Mouse (Mus musculus): ENCODE measurements around the gene Mast4. TPM values are rescaled to one million over a fixed set of nuclear protein-coding genes. Genes with fewer than 3 reads are reported as not detected.

Gene Mast4
- polyA plus RNA-seq, 1 experiment, result 10.4 TPM

- no peak for TF ChIP-seq CTCF (IDR thresholded peaks at IDR 0.05; ENCODE audit: borderline replicate concordance, control insufficient read depth, extremely low read depth, insufficient read depth, low read length, poor library complexity)
- TF ChIP-seq POLR2A (IDR thresholded peaks at IDR 0.05; ENCODE audit: control insufficient read depth, extremely low read depth, insufficient read depth, low read length, poor library complexity), result no peak
- Histone ChIP-seq H3K4me1 (replicated peaks; ENCODE audit: control insufficient read depth, insufficient read depth, low read length) (no peaks in the 10 kb centered on the region), H3K27me3 (ENCODE audit: control insufficient read depth, insufficient read depth, low read length) (no peaks in the 10 kb centered on the region), H3K27ac (ENCODE audit: control insufficient read depth, insufficient read depth, low read length) (no peak overlapping the region), H3K4me3 (ENCODE audit: control insufficient read depth, insufficient read depth, low read length) (no peak overlapping the region), H3K36me3 (ENCODE audit: control insufficient read depth, insufficient read depth, low read length) (no peaks in the 10 kb centered on the region)
- 60% methylated on average over 7 of the region's 7 CpGs for WGBS
- DNase-seq, result no peak
Measured at GRCm38 (mm10) chr13:103067581-103068166, 266.6 kb downstream of the Mast4 start.

GRCm38 (mm10) chr13:103065437-103065836 lies 268.9 kb downstream of the Mast4 start:
- no peak overlapping the region for H3K4me3 ChIP-seq (ENCODE audit: control insufficient read depth, insufficient read depth, low read length)
- H3K4me1 ChIP-seq (replicated peaks; ENCODE audit: control insufficient read depth, insufficient read depth, low read length), result no peaks in the 10 kb centered on the region
- DNase-seq, result no peak
- H3K27me3 ChIP-seq (ENCODE audit: control insufficient read depth, insufficient read depth, low read length), result no peaks in the 10 kb centered on the region
- no peak overlapping the region for H3K27ac ChIP-seq (ENCODE audit: control insufficient read depth, insufficient read depth, low read length)
- 16% methylated on average over 7 of the region's 7 CpGs for WGBS
- TF ChIP-seq CTCF (IDR thresholded peaks at IDR 0.05; ENCODE audit: borderline replicate concordance, control insufficient read depth, extremely low read depth, insufficient read depth, low read length, poor library complexity) (no peak), POLR2A (IDR thresholded peaks at IDR 0.05; ENCODE audit: control insufficient read depth, extremely low read depth, insufficient read depth, low read length, poor library complexity) (no peak)
- no peaks in the 10 kb centered on the region for H3K36me3 ChIP-seq (ENCODE audit: control insufficient read depth, insufficient read depth, low read length)

- no peak for TF ChIP-seq POLR2A (IDR thresholded peaks at IDR 0.05; ENCODE audit: control insufficient read depth, extremely low read depth, insufficient read depth, low read length, poor library complexity)
- TF ChIP-seq CTCF (IDR thresholded peaks at IDR 0.05; ENCODE audit: borderline replicate concordance, control insufficient read depth, extremely low read depth, insufficient read depth, low read length, poor library complexity), result no peak
- 94% methylated on average over 2 of the region's 2 CpGs for WGBS
- Histone ChIP-seq H3K36me3 (ENCODE audit: control insufficient read depth, insufficient read depth, low read length) (no peaks in the 10 kb centered on the region), H3K4me1 (replicated peaks; ENCODE audit: control insufficient read depth, insufficient read depth, low read length) (no peaks in the 10 kb centered on the region), H3K27me3 (ENCODE audit: control insufficient read depth, insufficient read depth, low read length) (no peaks in the 10 kb centered on the region), H3K27ac (ENCODE audit: control insufficient read depth, insufficient read depth, low read length) (no peak overlapping the region), H3K4me3 (ENCODE audit: control insufficient read depth, insufficient read depth, low read length) (no peak overlapping the region)
- DNase-seq, result no peak
Measured at GRCm38 (mm10) chr13:103061680-103062079, 272.6 kb downstream of the Mast4 start.

- no peak for DNase-seq
- WGBS, result 94% methylated on average over 11 of the region's 11 CpGs
- no peak overlapping the region for H3K4me3 ChIP-seq (ENCODE audit: control insufficient read depth, insufficient read depth, low read length)
- no peaks in the 10 kb centered on the region for H3K36me3 ChIP-seq (ENCODE audit: control insufficient read depth, insufficient read depth, low read length)
- no peak for TF ChIP-seq CTCF (IDR thresholded peaks at IDR 0.05; ENCODE audit: borderline replicate concordance, control insufficient read depth, extremely low read depth, insufficient read depth, low read length, poor library complexity)
- no peak for TF ChIP-seq POLR2A (IDR thresholded peaks at IDR 0.05; ENCODE audit: control insufficient read depth, extremely low read depth, insufficient read depth, low read length, poor library complexity)
- H3K4me1 ChIP-seq (replicated peaks; ENCODE audit: control insufficient read depth, insufficient read depth, low read length), result no peaks in the 10 kb centered on the region
- H3K27ac ChIP-seq (ENCODE audit: control insufficient read depth, insufficient read depth, low read length), result no peak overlapping the region
- no peaks in the 10 kb centered on the region for H3K27me3 ChIP-seq (ENCODE audit: control insufficient read depth, insufficient read depth, low read length)
Measured at GRCm38 (mm10) chr13:103059995-103060652, 274.2 kb downstream of the Mast4 start.

GRCm38 (mm10) chr13:103056451-103056850 lies 277.8 kb downstream of the Mast4 start:
- WGBS, result 95% methylated on average over 10 of the region's 10 CpGs
- no peak for DNase-seq
- TF ChIP-seq POLR2A (IDR thresholded peaks at IDR 0.05; ENCODE audit: control insufficient read depth, extremely low read depth, insufficient read depth, low read length, poor library complexity), result no peak
- no peak for TF ChIP-seq CTCF (IDR thresholded peaks at IDR 0.05; ENCODE audit: borderline replicate concordance, control insufficient read depth, extremely low read depth, insufficient read depth, low read length, poor library complexity)
- Histone ChIP-seq H3K27ac (ENCODE audit: control insufficient read depth, insufficient read depth, low read length) (no peak overlapping the region), H3K4me1 (replicated peaks; ENCODE audit: control insufficient read depth, insufficient read depth, low read length) (no peaks in the 10 kb centered on the region), H3K27me3 (ENCODE audit: control insufficient read depth, insufficient read depth, low read length) (no peaks in the 10 kb centered on the region), H3K4me3 (ENCODE audit: control insufficient read depth, insufficient read depth, low read length) (no peak overlapping the region), H3K36me3 (ENCODE audit: control insufficient read depth, insufficient read depth, low read length) (no peaks in the 10 kb centered on the region)

- Histone ChIP-seq H3K4me1 (replicated peaks; ENCODE audit: control insufficient read depth, insufficient read depth, low read length) (no peaks in the 10 kb centered on the region), H3K4me3 (ENCODE audit: control insufficient read depth, insufficient read depth, low read length) (no peak overlapping the region), H3K36me3 (ENCODE audit: control insufficient read depth, insufficient read depth, low read length) (no peaks in the 10 kb centered on the region), H3K27me3 (ENCODE audit: control insufficient read depth, insufficient read depth, low read length) (no peaks in the 10 kb centered on the region), H3K27ac (ENCODE audit: control insufficient read depth, insufficient read depth, low read length) (no peak overlapping the region)
- no peak for DNase-seq
- TF ChIP-seq POLR2A (IDR thresholded peaks at IDR 0.05; ENCODE audit: control insufficient read depth, extremely low read depth, insufficient read depth, low read length, poor library complexity) (no peak), CTCF (IDR thresholded peaks at IDR 0.05; ENCODE audit: borderline replicate concordance, control insufficient read depth, extremely low read depth, insufficient read depth, low read length, poor library complexity) (no peak)
- 87% methylated on average over 7 of the region's 7 CpGs for WGBS
Measured at GRCm38 (mm10) chr13:103052661-103053060, 281.6 kb downstream of the Mast4 start.

Measured in thymus, adult 2 months (tissue).